Mouse (Mus musculus): Measurements from ENCODE around the gene Ap4s1.

Ap4s1 gene

GRCm38 (mm10) chr12:51768702-51769101 lies 77.9 kb downstream of the Ap4s1 start:
- DNase-seq (ENCODE audit: low read depth, low spot score), result peak; percentile 33

DNA sequence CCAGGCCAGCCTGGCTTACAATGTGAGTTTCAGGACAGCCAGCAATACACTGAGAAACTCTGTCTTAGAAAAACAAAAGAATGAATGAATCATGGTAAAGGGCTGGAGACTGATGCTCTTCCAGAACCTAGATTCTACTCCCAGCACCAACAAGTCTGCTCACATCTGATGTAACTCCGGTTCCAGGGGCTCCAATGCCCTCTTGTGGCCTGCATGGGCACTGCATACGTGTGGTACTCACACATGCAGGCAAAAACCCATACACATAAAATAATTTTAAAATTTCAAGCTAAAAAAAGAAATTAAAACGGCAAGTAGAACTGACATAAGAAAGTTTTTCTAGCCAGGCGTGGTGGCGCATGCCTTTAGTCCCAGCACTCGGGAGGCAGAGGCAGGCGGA lies 94.0 kb downstream of the Ap4s1 start:
- DNase-seq (ENCODE audit: low read depth, low spot score), result peak; percentile 42

All from A20 (cell line).